Mouse (Mus musculus) forebrain, embryonic 13.5 days (tissue): Measurements from ENCODE around the gene Man2a2. TPM values are rescaled to one million over a fixed set of nuclear protein-coding genes. Genes with fewer than 3 reads are reported as not detected.

Experiments used
- ATAC-seq: fragments of 200-750 bp; cut with Nextera tagmentation; 2 replicates; pipeline ENCODE4 v1.8.0; 2017
- H3K27ac ChIP-seq: fragments of 300-500 bp; sonication (generic); 2 replicates; pipeline ENCODE4 v1.5.1; 2015; ENCODE audit warnings: inconsistent platforms, mild to moderate bottlenecking, moderate library complexity
- H3K27me3 ChIP-seq: fragments of 300-500 bp; sonication (generic); 2 replicates; pipeline ENCODE4 v1.6.1; 2015; ENCODE audit warnings: mild to moderate bottlenecking, inconsistent platforms
- H3K36me3 ChIP-seq: fragments of 300-500 bp; sonication (generic); 2 replicates; pipeline ENCODE4 v1.6.1; 2015; ENCODE audit warnings: mild to moderate bottlenecking, inconsistent platforms; ENCODE audit not compliant: poor library complexity, severe bottlenecking
- H3K4me1 ChIP-seq: fragments of 300-500 bp; sonication (generic); 2 replicates; pipeline ENCODE4 v1.6.1; 2015; ENCODE audit warnings: inconsistent platforms
- H3K4me2 ChIP-seq: fragments of 300-500 bp; sonication (generic); 2 replicates; pipeline ENCODE4 v1.6.1; 2015; ENCODE audit warnings: inconsistent platforms, mild to moderate bottlenecking, moderate library complexity
- H3K4me3 ChIP-seq: fragments of 300-500 bp; sonication (generic); 2 replicates; pipeline ENCODE4 v1.5.1; 2015; ENCODE audit warnings: mild to moderate bottlenecking, inconsistent platforms
- H3K9ac ChIP-seq: fragments of 300-500 bp; sonication (generic); 2 replicates; pipeline ENCODE4 v1.6.1; 2015; ENCODE audit warnings: mild to moderate bottlenecking, inconsistent platforms
- H3K9me3 ChIP-seq: fragments of 300-500 bp; sonication (generic); replicated peaks from 2 replicates; pipeline ENCODE4 v1.6.1; 2016; ENCODE audit warnings: inconsistent platforms
- WGBS: fragments of 180-500 bp; shearing (Covaris S2); methylation state at CpG from one replicate; pipeline ENCODE4 v1.1.7; 2015; 5-methylcytosine and 5-hydroxymethylcytosine counted together
- polyA plus RNA-seq: library from polyadenylated mRNA; unstranded; fragments of >200 nt; fragmentation: Nextera tagmentation; extraction: Ambion mirVana; gene quantifications from 2 replicates; pipeline ENCODE4 v1.2.1, GENCODE M21; 2015

Gene Man2a2
- polyA plus RNA-seq, 1 experiment from 2014 or later, result 15.5 TPM

GRCm38 (mm10) chr7:80324043-80324815, 46.9 kb downstream of the Man2a2 start, which contains the start of gene Rccd1:
Rccd1 (minus strand) TSS chr7:80324454.
- Histone ChIP-seq H3K27ac (peak within 1 kb of the TSS; percentile 84), H3K4me3 (peak within 1 kb of the TSS; percentile 64), H3K9me3 (no peaks in the 10 kb centered on the region), H3K9ac (peak within 1 kb of the TSS; percentile 78), H3K36me3 (peaks cover 63% of the 10 kb centered on the region), H3K4me2 (peak within 1 kb of the TSS; percentile 70), H3K4me1 (peaks cover 24% of the 10 kb centered on the region), H3K27me3 (no peaks in the 10 kb centered on the region)
- ATAC-seq, result peak; percentile 100
- under 1% methylated on average over 37 of the region's 38 CpGs for WGBS

- H3K9ac ChIP-seq, result peak overlapping the region; percentile 78
- peaks cover 24% of the 10 kb centered on the region for H3K4me1 ChIP-seq
- WGBS, result 17% methylated on average over 8 of the region's 8 CpGs
- H3K9me3 ChIP-seq, result no peaks in the 10 kb centered on the region
- no peaks in the 10 kb centered on the region for H3K27me3 ChIP-seq
- peak overlapping the region; percentile 64 for H3K4me3 ChIP-seq
- H3K4me2 ChIP-seq, result peak overlapping the region; percentile 70
- peak overlapping the region; percentile 84; the same call in 1 of the 2 replicates for H3K27ac ChIP-seq
- no peak for ATAC-seq
- H3K36me3 ChIP-seq, result peaks cover 63% of the 10 kb centered on the region
These were observed 47.8 kb downstream of the Man2a2 start for GRCm38 (mm10) chr7:80323336-80323735.

DNA sequence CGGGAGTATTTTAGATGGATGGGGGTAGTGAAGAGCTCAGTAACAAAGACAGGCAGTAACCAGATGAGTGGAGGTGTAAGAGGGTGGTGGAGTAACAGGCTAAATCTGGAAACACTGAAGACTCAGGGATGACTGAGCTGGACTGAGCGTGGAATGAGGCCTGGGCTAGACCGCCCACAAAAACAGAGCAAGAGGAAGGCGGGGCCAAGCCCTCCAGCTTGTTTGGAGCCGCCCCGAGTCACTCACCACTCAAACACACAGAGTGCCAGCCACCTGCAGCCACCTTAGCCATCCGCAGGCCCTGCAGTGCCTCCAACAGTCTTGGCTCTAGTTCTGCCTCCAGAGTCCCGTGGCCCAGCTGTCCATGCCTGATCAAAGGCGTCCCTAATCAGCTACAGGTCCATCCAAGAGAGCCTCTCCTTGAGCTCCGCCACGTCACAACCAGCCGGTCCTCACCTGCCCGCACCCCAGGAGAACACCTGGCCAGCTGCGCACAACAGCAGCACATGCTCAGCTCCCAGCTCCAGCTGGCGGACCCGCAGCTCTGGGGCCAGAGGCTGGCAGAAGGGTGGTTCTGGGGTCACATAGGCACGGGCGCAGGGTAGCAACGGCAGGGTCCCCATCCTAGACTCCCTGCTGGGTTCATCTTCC, 51.2 kb downstream of the Man2a2 start:
- H3K9me3 ChIP-seq, result no peaks in the 10 kb centered on the region
- 81% methylated on average over 19 of the region's 19 CpGs for WGBS

DNA sequence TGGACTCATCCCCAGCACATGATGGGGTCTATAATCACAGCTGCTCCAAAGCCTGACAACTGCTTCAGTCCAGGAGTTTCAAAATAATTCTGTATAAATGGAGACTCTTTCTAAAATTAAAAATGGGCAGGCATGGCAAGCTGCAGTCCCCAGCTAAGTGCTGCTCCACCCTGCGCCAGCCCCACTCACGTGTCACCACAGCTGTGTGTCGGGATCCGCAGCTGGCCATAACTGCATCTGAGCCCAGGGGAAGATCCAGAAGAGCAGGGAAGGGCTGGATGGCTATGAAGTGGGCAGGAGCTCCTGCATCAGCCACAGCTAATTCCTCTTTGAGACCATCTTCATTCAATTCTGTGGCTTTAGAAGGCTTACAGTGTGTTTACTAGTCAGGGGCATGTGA, 52.5 kb downstream of the Man2a2 start:
- no peak for ATAC-seq
- H3K4me2 ChIP-seq, result no peak overlapping the region
- no peaks in the 10 kb centered on the region for H3K27me3 ChIP-seq
- H3K9me3 ChIP-seq, result no peaks in the 10 kb centered on the region
- H3K4me3 ChIP-seq, result no peak overlapping the region
- peaks cover 68% of the 10 kb centered on the region for H3K36me3 ChIP-seq
- WGBS, result 90% methylated on average over 4 of the region's 4 CpGs
- H3K4me1 ChIP-seq, result peaks cover 18% of the 10 kb centered on the region
- no peak overlapping the region for H3K9ac ChIP-seq
- no peak overlapping the region for H3K27ac ChIP-seq

More for the DNA sequence above, 51.2 kb downstream of the Man2a2 start:
- Histone ChIP-seq H3K27me3 (no peaks in the 10 kb centered on the region), H3K4me1 (peaks cover 20% of the 10 kb centered on the region), H3K9ac (no peak overlapping the region), H3K4me3 (no peak overlapping the region), H3K27ac (no peak overlapping the region), H3K4me2 (no peak overlapping the region), H3K36me3 (peaks cover 56% of the 10 kb centered on the region)
- no peak for ATAC-seq

GRCm38 (mm10) chr7:80317439-80318115, 53.6 kb downstream of the Man2a2 start:
- H3K4me2 ChIP-seq, result no peak overlapping the region
- no peaks in the 10 kb centered on the region for H3K9me3 ChIP-seq
- H3K9ac ChIP-seq, result no peak overlapping the region
- H3K36me3 ChIP-seq, result peaks cover 79% of the 10 kb centered on the region
- ATAC-seq, result no peak
- WGBS, result 66% methylated on average over 1 of the region's 1 CpGs
- no peak overlapping the region for H3K4me3 ChIP-seq
- no peak overlapping the region for H3K27ac ChIP-seq
- H3K4me1 ChIP-seq, result peaks cover 7% of the 10 kb centered on the region
- H3K27me3 ChIP-seq, result no peaks in the 10 kb centered on the region

GRCm38 (mm10) chr7:80315733-80316132, 55.4 kb downstream of the Man2a2 start:
- Histone ChIP-seq H3K27me3 (no peaks in the 10 kb centered on the region), H3K36me3 (peaks cover 92% of the 10 kb centered on the region), H3K27ac (no peak overlapping the region), H3K4me3 (no peak overlapping the region), H3K9ac (no peak overlapping the region), H3K4me1 (no peaks in the 10 kb centered on the region), H3K9me3 (no peaks in the 10 kb centered on the region), H3K4me2 (no peak overlapping the region)
- no peak for ATAC-seq
- 86% methylated on average over 2 of the region's 2 CpGs for WGBS

DNA sequence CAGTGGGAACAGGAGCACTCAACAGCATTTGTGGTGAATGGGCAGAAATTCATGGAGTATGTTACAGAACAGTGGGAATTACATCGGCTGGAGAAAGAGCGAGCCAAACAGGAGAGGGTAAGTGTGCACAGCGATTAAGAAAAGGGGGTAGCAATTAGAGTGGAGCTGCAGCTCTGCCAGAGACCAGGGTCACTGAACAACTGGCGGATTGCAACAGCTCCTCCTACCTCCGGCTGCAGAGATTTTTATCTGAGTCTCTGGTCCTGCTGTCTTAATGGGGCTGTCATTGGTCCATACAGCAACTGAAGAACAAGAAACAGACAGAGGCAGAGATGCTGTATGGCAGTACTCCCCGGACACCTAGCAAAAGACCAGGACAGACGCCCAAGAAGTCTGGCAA, 60.4 kb downstream of the Man2a2 start:
- no peak overlapping the region for H3K27ac ChIP-seq
- H3K4me3 ChIP-seq, result no peak overlapping the region
- ATAC-seq, result no peak
- WGBS, result 82% methylated on average over 7 of the region's 7 CpGs
- H3K4me2 ChIP-seq, result no peak overlapping the region
- no peaks in the 10 kb centered on the region for H3K9me3 ChIP-seq
- H3K36me3 ChIP-seq, result peaks cover 97% of the 10 kb centered on the region
- H3K27me3 ChIP-seq, result no peaks in the 10 kb centered on the region
- H3K9ac ChIP-seq, result no peak overlapping the region
- no peaks in the 10 kb centered on the region for H3K4me1 ChIP-seq

DNA sequence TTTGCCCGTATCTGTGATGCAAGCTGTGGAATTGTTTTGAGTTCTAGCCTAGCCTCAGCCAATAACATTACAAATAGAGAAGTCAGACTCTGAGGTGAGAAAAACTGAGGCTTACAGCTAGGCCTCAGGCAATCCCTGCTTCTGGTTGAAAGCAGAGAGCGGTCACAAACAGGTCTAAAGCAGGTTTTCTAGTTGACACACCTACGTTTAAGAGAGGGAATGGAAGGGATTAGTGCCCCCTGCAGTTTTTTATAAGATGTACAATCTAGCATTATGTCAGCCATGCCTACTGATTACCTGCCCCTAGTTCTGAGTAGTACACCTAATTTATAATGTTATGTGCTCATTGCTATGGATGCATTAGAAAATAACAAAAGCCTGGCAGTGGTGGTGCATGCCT, 63.4 kb downstream of the Man2a2 start:
- H3K9me3 ChIP-seq, result no peaks in the 10 kb centered on the region
- no peak overlapping the region for H3K4me3 ChIP-seq
- no peak overlapping the region for H3K9ac ChIP-seq
- peaks cover 95% of the 10 kb centered on the region for H3K36me3 ChIP-seq
- no peak for ATAC-seq
- H3K27me3 ChIP-seq, result no peaks in the 10 kb centered on the region
- H3K27ac ChIP-seq, result no peak overlapping the region
- 75% methylated on average over 3 of the region's 3 CpGs for WGBS
- no peak overlapping the region for H3K4me2 ChIP-seq
- no peaks in the 10 kb centered on the region for H3K4me1 ChIP-seq

DNA sequence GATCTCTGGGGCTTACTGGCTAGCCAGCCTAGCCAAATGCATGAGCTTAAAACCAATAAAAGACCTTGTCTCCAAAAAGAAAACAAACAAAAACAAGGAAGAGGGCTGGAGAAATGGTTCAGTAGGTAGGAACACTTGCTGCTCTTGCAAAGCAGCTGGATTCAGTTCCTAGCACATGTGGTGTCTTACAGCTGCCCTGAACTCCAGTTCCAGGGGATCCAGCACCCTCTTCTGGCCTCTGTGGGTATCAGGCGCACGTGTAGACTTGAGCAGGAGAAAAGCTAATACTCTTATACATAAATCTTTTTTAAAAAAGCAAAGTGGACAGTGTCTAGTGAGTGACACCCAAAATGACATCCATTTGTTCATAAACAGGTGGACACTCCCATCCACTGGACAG, 69.7 kb downstream of the Man2a2 start:
- H3K9me3 ChIP-seq, result no peaks in the 10 kb centered on the region
- ATAC-seq, result no peak
- peaks cover 66% of the 10 kb centered on the region for H3K36me3 ChIP-seq
- H3K4me1 ChIP-seq, result peaks cover 14% of the 10 kb centered on the region
- H3K9ac ChIP-seq, result no peak overlapping the region
- H3K4me3 ChIP-seq, result no peak overlapping the region
- WGBS, result 80% methylated on average over 2 of the region's 2 CpGs
- H3K27ac ChIP-seq, result no peak overlapping the region
- H3K27me3 ChIP-seq, result no peaks in the 10 kb centered on the region
- no peak overlapping the region for H3K4me2 ChIP-seq

- ATAC-seq, result no peak
- Histone ChIP-seq H3K27me3 (no peaks in the 10 kb centered on the region), H3K36me3 (peaks cover 46% of the 10 kb centered on the region), H3K27ac (no peak overlapping the region), H3K4me1 (peaks cover 28% of the 10 kb centered on the region), H3K9me3 (no peaks in the 10 kb centered on the region), H3K4me2 (no peak overlapping the region), H3K4me3 (no peak overlapping the region), H3K9ac (no peak overlapping the region; the same call in 1 of the 2 replicates)
- 91% methylated on average over 3 of the region's 3 CpGs for WGBS
These were observed 71.6 kb downstream of the Man2a2 start for GRCm38 (mm10) chr7:80299568-80299967.
